Mouse (Mus musculus) erythroblast, embryonic 14.5 days (primary cell): ENCODE results near the gene Gpr35.

Experiments
- GATA1 ChIP-seq: IDR thresholded peaks from 2 replicates; pipeline ENCODE4 v1.6.1; 2012; ENCODE audit warnings: low read length, inconsistent platforms, mixed read lengths
- TAL1 ChIP-seq: IDR thresholded peaks from 3 replicates; pipeline ENCODE4 v1.6.1; 2012; ENCODE audit warnings: low read length, inconsistent platforms, mixed read lengths

DNA sequence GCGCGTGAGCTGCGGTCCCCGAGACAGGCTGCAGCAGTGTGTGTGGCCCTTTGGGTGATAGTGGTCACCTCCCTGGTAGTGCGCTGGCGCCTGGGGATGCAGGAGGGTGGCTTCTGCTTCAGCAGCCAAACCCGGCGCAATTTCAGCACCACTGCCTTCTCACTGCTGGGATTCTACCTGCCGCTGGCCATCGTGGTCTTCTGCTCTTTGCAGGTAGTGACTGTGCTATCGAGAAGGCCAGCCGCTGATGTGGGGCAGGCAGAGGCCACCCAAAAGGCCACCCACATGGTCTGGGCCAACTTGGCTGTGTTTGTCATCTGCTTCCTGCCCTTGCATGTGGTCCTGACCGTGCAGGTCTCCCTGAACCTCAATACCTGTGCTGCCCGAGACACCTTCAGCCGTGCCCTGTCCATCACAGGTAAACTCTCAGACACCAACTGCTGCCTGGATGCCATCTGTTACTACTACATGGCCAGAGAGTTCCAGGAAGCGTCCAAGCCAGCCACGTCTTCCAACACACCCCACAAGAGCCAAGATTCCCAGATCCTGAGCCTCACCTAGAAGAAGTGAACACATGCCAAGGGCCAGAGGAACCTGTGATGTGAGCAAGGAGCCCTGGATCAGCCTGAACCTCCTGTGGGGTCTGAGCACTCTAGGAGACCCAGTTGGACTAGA, 32.4 kb downstream of the Gpr35 start:
- TF ChIP-seq GATA1 (no peak), TAL1 (no peak)
